Mouse (Mus musculus) heart, embryonic 12.5 days (tissue): ENCODE data around the gene 6430628N08Rik. TPM values are rescaled to one million over a fixed set of nuclear protein-coding genes. Genes with fewer than 3 reads are reported as not detected.

ENCODE experiments used
- ATAC-seq: fragments of 200-750 bp; cut with Nextera tagmentation; 2 replicates; pipeline ENCODE4 v1.8.0; 2017; ENCODE audit warnings: moderate TSS enrichment, moderate library complexity; ENCODE audit not compliant: insufficient number of reproducible peaks, low FRiP score
- H3K27ac ChIP-seq: fragments of 300-500 bp; sonication (generic); 2 replicates; pipeline ENCODE4 v1.5.1; 2016; ENCODE audit warnings: mild to moderate bottlenecking, moderate library complexity; ENCODE audit not compliant: poor library complexity, severe bottlenecking
- H3K27me3 ChIP-seq: fragments of 300-500 bp; sonication (generic); replicated peaks from 2 replicates; pipeline ENCODE4 v1.6.1; 2016; ENCODE audit warnings: mild to moderate bottlenecking, moderate library complexity
- H3K36me3 ChIP-seq: fragments of 300-500 bp; sonication (generic); 2 replicates; pipeline ENCODE4 v1.6.1; 2016; ENCODE audit warnings: mild to moderate bottlenecking, moderate library complexity
- H3K4me1 ChIP-seq: fragments of 300-500 bp; sonication (generic); replicated peaks from 2 replicates; pipeline ENCODE4 v1.6.1; 2016; ENCODE audit warnings: mild to moderate bottlenecking
- H3K4me2 ChIP-seq: fragments of 300-500 bp; sonication (generic); 2 replicates; pipeline ENCODE4 v1.6.1; 2016; ENCODE audit warnings: mild to moderate bottlenecking, moderate library complexity
- H3K4me3 ChIP-seq: fragments of 300-500 bp; sonication (generic); 2 replicates; pipeline ENCODE4 v1.5.1; 2016; ENCODE audit warnings: mild to moderate bottlenecking
- H3K9ac ChIP-seq: fragments of 300-500 bp; sonication (generic); 2 replicates; pipeline ENCODE4 v1.6.1; 2016; ENCODE audit warnings: mild to moderate bottlenecking, moderate library complexity
- H3K9me3 ChIP-seq: fragments of 300-500 bp; sonication (generic); replicated peaks from 2 replicates; pipeline ENCODE4 v1.6.1; 2016; ENCODE audit warnings: mild to moderate bottlenecking, moderate library complexity
- WGBS: fragments of 180-500 bp; shearing (Covaris S2); methylation state at CpG from one replicate; pipeline ENCODE4 v1.1.7; 2016; 5-methylcytosine and 5-hydroxymethylcytosine counted together
- polyA plus RNA-seq: library from polyadenylated mRNA; unstranded; fragments of >200 nt; fragmentation: Nextera tagmentation; extraction: Ambion mirVana; gene quantifications from 2 replicates; pipeline ENCODE4 v1.2.1, GENCODE M21; 2016

6430628N08Rik gene
- polyA plus RNA-seq, 1 experiment from 2014 or later, result not detected

DNA sequence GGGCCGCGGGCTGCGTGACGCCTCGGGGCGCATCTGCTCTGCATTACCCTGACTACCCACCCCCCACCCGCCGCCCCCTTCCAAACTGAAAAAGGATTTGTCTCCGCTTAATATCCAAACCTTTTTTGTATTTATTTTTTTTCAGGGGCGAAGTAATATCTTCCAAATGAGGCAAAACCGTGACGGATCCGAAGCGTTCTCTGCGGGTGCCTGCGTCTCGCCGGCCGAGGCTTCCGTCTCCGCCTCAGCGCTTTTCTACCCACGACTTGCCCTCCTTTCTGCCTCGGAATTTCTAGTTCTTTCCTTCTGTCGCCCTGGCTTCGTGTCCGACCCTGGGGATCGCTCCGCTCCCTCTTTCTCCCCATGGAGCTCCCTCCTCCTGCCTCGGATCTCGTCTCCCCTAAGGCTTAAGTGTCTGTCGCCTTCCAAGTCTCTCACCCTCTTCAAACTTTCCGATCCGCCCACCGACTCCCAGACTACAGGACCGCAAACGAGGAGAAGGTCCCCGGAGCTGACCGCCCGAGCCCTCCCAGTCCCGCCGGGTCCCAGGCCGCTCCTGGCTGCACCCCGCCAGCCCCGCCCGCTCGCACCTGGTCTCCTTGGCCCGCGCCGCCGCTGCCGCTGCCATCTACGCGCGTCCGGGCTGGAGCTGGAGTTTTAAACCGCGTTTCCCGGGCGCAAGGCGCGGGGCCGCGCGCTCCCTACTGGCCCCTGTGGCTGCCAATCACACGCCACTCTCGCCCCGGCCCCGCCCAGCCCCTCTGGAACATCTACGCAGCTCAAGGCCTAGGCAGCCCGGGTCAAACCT lies 49.0 kb downstream of the 6430628N08Rik start, which contains the start of gene Dmbx1:
Dmbx1 (minus strand) TSS at position 632 of the 808 bp plus-strand sequence.
- H3K4me3 ChIP-seq, result peak within 1 kb of the TSS; percentile 50
- no peak for ATAC-seq
- H3K9me3 ChIP-seq, result no peaks in the 10 kb centered on the region
- H3K9ac ChIP-seq, result no peak within 1 kb of the TSS
- no peaks in the 10 kb centered on the region for H3K36me3 ChIP-seq
- peaks cover 98% of the 10 kb centered on the region for H3K27me3 ChIP-seq
- H3K4me1 ChIP-seq, result peaks cover 27% of the 10 kb centered on the region; the same call in 1 of the 2 replicates
- no peak within 1 kb of the TSS for H3K27ac ChIP-seq
- under 1% methylated on average over 71 of the region's 71 CpGs for WGBS
- H3K4me2 ChIP-seq, result peak within 1 kb of the TSS; percentile 78

DNA sequence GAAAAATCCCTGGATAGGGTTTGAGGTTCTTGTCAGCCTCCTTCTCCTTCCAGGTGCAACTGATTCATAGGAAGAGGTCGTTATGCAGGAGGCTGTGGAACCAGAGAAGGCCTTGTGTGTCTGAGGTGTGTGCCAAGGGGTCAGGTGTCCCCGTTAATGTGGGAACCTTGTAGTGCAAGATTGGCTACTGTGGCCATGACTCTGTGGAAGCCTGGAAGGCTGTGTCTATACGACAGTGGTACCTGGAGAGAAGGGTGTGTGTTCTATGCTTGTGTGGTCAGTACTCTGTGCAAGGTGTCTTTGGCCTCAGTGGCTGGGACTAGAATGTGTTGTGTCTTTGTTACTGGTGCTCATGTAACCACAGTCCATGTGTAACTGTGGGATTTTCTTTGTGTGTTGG lies 50.2 kb downstream of the 6430628N08Rik start:
- ATAC-seq, result no peak
- Histone ChIP-seq H3K9ac (no peak overlapping the region), H3K27me3 (peaks cover 98% of the 10 kb centered on the region), H3K27ac (no peak overlapping the region), H3K4me1 (peaks cover 26% of the 10 kb centered on the region; the same call in 1 of the 2 replicates), H3K36me3 (no peaks in the 10 kb centered on the region), H3K4me3 (no peak overlapping the region), H3K9me3 (no peaks in the 10 kb centered on the region), H3K4me2 (no peak overlapping the region)
- WGBS, result 10% methylated on average over 3 of the region's 3 CpGs

DNA sequence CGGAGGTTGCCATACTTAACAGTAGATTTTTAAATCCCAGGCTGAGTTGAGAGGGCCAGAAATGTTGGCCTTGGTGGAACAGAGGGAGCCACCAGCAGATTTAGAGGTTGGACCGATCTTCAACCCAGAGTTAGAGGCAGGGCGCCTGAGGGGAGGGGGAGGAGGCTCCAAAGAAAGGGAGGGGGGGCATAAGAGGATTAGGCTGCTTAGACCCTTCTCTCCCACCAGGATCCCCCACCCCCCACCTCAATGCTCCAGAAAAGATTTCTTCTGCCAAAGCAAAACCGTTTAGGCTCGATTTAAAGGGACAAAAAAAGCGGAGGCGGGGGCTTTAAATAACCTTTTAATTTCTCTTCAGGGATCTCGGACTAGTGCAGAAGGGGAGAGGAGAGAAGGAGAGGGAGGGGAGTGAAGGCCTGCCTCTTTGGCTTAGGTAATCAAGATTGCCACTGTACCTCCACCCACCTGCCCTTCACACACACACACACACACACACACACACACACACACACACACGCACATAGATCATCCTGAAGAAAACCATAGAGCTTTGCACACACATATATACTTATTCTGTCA lies 50.9 kb downstream of the 6430628N08Rik start:
- Histone ChIP-seq H3K27me3 (peaks cover 99% of the 10 kb centered on the region), H3K27ac (no peak overlapping the region), H3K4me3 (no peak overlapping the region), H3K9me3 (no peaks in the 10 kb centered on the region), H3K4me2 (no peak overlapping the region), H3K36me3 (no peaks in the 10 kb centered on the region), H3K9ac (no peak overlapping the region), H3K4me1 (peaks cover 21% of the 10 kb centered on the region; the same call in 1 of the 2 replicates)
- ATAC-seq, result no peak
- 9% methylated on average over 9 of the region's 9 CpGs for WGBS

DNA sequence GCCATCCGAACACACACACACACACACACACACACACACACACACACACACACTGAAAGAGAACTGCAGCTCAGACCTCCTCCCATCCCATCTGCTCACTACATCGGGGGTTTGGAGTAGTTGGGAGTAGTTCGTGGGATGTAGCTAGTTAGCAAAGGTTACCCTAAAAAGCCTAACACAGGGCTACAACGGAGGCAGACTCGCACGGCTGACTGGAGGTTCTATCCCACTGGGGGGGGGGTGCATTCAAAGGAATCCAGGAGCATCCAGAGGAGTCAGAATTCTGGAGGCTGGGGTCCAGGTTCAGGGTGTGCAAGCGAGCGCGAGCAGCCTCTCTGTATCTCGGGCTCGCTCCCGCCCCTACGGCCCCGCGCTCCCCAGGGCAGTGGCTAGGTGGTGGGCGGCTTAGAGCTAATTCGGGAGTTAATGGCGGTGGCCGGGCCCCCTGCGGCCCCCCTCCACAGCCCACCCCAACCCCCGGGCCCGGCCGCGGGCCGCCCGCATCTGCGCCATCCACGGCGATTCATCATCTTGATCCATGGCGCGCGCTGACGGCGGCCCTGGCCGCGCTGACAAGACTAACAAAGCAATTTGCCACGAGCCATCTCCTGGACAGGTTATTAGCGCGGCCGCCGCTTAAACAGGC lies 53.3 kb downstream of the 6430628N08Rik start:
- Histone ChIP-seq H3K9me3 (no peaks in the 10 kb centered on the region), H3K27me3 (peaks cover 97% of the 10 kb centered on the region), H3K36me3 (no peaks in the 10 kb centered on the region), H3K4me3 (peak overlapping the region; percentile 20; the same call in 1 of the 2 replicates), H3K27ac (no peak overlapping the region), H3K4me2 (peak overlapping the region; percentile 54), H3K4me1 (peaks cover 15% of the 10 kb centered on the region; the same call in 1 of the 2 replicates), H3K9ac (no peak overlapping the region)
- no peak for ATAC-seq
- WGBS, result 2% methylated on average over 41 of the region's 41 CpGs

Other genes with a start within 250 kb of the 6430628N08Rik start
- gene Cyp4b1, start 242.9 kb upstream of the 6430628N08Rik start, polyA plus RNA-seq, result 0.74 and 1.1 TPM in 2 replicates
- gene Efcab14, start 152.9 kb upstream of the 6430628N08Rik start, polyA plus RNA-seq, result 34.2 and 37.4 TPM in 2 replicates
- 0.22 and 0.24 TPM in 2 replicates for gene Tex38, start 109.6 kb upstream of the 6430628N08Rik start, polyA plus RNA-seq
- gene Atpaf1, start 105.9 kb upstream of the 6430628N08Rik start, polyA plus RNA-seq, result 69.9 and 73.5 TPM in 2 replicates
- gene Mob3c, start 62.6 kb upstream of the 6430628N08Rik start, polyA plus RNA-seq, result 6.7 TPM in 2 replicates
- 20.1 and 21.6 TPM in 2 replicates for gene Mknk1, start 51.5 kb upstream of the 6430628N08Rik start, polyA plus RNA-seq
- not detected in 2 replicates for gene Kncn, start 6.3 kb upstream of the 6430628N08Rik start, polyA plus RNA-seq
- gene Dmbx1, start 49.3 kb downstream of the 6430628N08Rik start, polyA plus RNA-seq, result 0.04 TPM in 1 of 2 replicates, not detected in the other
- 1.3 and 1.5 TPM in 2 replicates for gene Faah, start 127.3 kb downstream of the 6430628N08Rik start, polyA plus RNA-seq
- gene Nsun4, start 163.2 kb downstream of the 6430628N08Rik start, polyA plus RNA-seq, result 24.9 and 28.8 TPM in 2 replicates
- 868 and 885 TPM in 2 replicates for gene Uqcrh, start 184.4 kb downstream of the 6430628N08Rik start, polyA plus RNA-seq
- 60.2 and 63.3 TPM in 2 replicates for gene Lrrc41, start 184.6 kb downstream of the 6430628N08Rik start, polyA plus RNA-seq
- gene Rad54l, start 233.0 kb downstream of the 6430628N08Rik start, polyA plus RNA-seq, result 25.1 and 25.9 TPM in 2 replicates
- gene Pomgnt1, start 233.2 kb downstream of the 6430628N08Rik start, polyA plus RNA-seq, result 71.5 and 74.8 TPM in 2 replicates